Mouse (Mus musculus) lung, adult 2 months (tissue): ENCODE results near the gene Hipk2. TPM values are rescaled to one million over a fixed set of nuclear protein-coding genes. Genes with fewer than 3 reads are reported as not detected.

Experiments
- DNase-seq: peaks from one replicate; pipeline ENCODE4 v3.0.0; 2022
- H3K4me1 ChIP-seq: fragments of 200-500 bp; 2 replicates; pipeline ENCODE4 v1.6.1; 2011; ENCODE audit warnings: low read length; ENCODE audit not compliant: control insufficient read depth, insufficient read depth
- H3K4me3 ChIP-seq: fragments of 200-500 bp; replicated peaks from 2 replicates; pipeline ENCODE3; 2011; ENCODE audit warnings: low read depth, mild to moderate bottlenecking, control low read depth, low read length; ENCODE audit errors: extremely low read depth
- CTCF ChIP-seq: fragments of 200-500 bp; IDR thresholded peaks from 2 replicates; pipeline ENCODE4 v1.5.1; 2011; ENCODE audit warnings: mild to moderate bottlenecking, low read length, control low read depth; ENCODE audit not compliant: insufficient read depth
- POLR2A ChIP-seq: fragments of 200-500 bp; IDR thresholded peaks from 2 replicates; pipeline ENCODE4 v1.6.1; 2011; ENCODE audit warnings: low read depth, mild to moderate bottlenecking, control low read depth, low read length, borderline replicate concordance; ENCODE audit errors: extremely low read depth
- WGBS: fragments of 180-500 bp; shearing (Covaris S2); methylation state at CpG from one replicate; pipeline ENCODE4 v1.1.7; 2018; 5-methylcytosine and 5-hydroxymethylcytosine counted together
- polyA plus RNA-seq: library from polyadenylated mRNA; depleted of rRNA; stranded (reverse); fragments of >200 nt; gene quantifications from 2 replicates; pipeline ENCODE4 v1.2.3, GENCODE M21; 2012

The Hipk2 gene
- polyA plus RNA-seq, 1 experiment, result 54.8 TPM

- no peak overlapping the region for H3K4me3 ChIP-seq
- WGBS, result 56% methylated on average over 3 of the region's 3 CpGs
Observed at GRCm38 (mm10) chr6:38739266-38739665, 136.7 kb downstream of the Hipk2 start.

DNA sequence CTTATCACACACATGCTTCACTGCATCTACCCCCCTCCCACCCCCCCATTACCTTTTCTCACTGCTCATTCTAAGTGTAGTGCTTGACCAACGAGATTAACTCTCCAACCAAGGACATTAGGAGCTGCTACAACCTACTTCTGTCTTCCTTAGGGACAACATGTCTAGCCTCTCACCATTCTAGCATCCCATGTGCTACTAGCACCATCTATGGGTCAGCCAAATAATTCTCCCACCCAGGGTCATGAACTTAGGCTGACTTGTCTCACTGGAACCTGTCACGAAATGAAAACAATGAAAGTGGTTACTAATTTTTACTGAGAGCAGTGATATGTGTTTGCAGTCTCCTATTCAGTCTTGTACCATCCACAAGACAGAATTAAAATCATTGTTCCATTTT, 138.2 kb downstream of the Hipk2 start:
- DNase-seq, result no peak
- no peak overlapping the region for H3K4me3 ChIP-seq
- TF ChIP-seq CTCF, result no peak
- TF ChIP-seq POLR2A, result no peak
- 40% methylated on average over 2 of the region's 2 CpGs for WGBS
- H3K4me1 ChIP-seq, result peaks cover 2% of the 10 kb centered on the region; the same call in 1 of the 2 replicates

More at GRCm38 (mm10) chr6:38739266-38739665, 136.7 kb downstream of the Hipk2 start:
- H3K4me1 ChIP-seq, result peaks cover 2% of the 10 kb centered on the region; the same call in 1 of the 2 replicates
- TF ChIP-seq POLR2A (no peak), CTCF (no peak)
- DNase-seq, result no peak

DNA sequence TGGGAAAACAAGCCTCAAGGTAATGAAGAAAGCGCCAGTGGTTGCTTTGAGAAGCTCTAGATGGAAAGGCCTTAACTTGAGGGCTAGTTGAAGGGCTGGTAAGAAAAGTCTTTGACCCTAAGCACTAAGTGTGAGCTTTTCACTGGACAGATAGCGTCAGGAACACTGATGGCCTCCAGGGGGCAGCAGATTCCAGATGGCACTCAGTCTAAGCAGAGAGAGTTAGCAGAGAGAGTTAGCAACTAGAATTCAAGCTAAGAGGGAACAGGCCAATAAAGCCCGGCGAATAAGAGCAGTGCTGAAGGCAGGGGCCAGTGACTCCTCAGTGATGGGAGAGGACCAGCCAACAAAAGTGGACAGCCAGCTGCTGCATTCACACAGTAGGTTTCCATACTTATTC, 139.7 kb downstream of the Hipk2 start:
- TF ChIP-seq POLR2A (no peak), CTCF (peak; percentile 93)
- Histone ChIP-seq H3K4me3 (no peak overlapping the region), H3K4me1 (peaks cover 2% of the 10 kb centered on the region; the same call in 1 of the 2 replicates)
- peak; percentile 84 for DNase-seq
- 20% methylated on average over 4 of the region's 4 CpGs for WGBS

DNA sequence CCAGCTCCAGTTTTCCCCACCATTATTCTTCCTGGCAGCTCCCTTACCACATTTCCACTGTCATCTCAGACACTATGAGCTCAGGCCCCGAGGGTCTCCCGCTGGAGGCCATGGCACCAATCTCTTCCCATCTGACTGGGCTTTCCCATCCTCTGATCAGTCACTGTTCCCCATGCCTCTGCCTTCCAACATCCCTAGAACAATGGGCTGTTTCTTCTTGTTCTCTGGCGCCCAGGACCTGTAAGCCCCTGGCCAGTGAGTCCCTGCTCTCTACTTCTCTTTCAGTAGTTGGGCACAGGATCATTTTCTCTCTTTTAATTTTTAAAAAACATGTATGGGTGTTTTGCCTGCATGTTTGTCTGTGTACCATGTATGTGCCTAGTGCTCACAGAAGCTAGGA, 143.3 kb downstream of the Hipk2 start:
- TF ChIP-seq CTCF (no peak), POLR2A (no peak)
- peaks cover 2% of the 10 kb centered on the region; the same call in 1 of the 2 replicates for H3K4me1 ChIP-seq
- 72% methylated on average over 3 of the region's 3 CpGs for WGBS
- DNase-seq, result no peak
- no peak overlapping the region for H3K4me3 ChIP-seq

GRCm38 (mm10) chr6:38730169-38731146, 145.5 kb downstream of the Hipk2 start:
- H3K4me3 ChIP-seq, result no peak overlapping the region
- TF ChIP-seq POLR2A (no peak), CTCF (no peak)
- WGBS, result 86% methylated on average over 15 of the region's 15 CpGs
- H3K4me1 ChIP-seq, result no peaks in the 10 kb centered on the region
- DNase-seq, result no peak

DNA sequence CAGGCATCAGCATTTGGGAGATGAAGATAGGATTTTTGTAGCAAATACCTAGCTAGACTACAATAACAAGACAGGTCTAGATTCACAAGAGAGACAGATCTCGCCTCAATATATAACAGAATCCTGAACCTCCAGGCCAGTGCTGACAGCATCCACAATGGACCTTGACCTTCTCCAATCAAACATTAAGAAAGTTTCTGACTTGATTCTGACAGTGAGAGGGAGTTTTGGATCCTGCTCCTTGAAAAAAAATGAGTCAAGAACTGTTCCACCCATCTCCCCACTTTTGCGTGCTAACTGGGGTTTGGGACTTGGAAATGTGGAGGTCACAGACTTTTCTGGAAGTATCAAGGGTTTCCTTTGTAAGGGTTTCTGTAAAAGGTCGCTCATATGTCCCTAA, 150.4 kb downstream of the Hipk2 start:
- TF ChIP-seq CTCF, result no peak
- no peak for TF ChIP-seq POLR2A
- no peak for DNase-seq
- Histone ChIP-seq H3K4me1 (no peaks in the 10 kb centered on the region), H3K4me3 (no peak overlapping the region)
- 97% methylated on average over 3 of the region's 3 CpGs for WGBS

GRCm38 (mm10) chr6:38721361-38721760, 154.6 kb downstream of the Hipk2 start:
- Histone ChIP-seq H3K4me3 (no peak overlapping the region), H3K4me1 (no peaks in the 10 kb centered on the region)
- WGBS, result 82% methylated on average over 1 of the region's 1 CpGs
- TF ChIP-seq POLR2A (no peak), CTCF (no peak)
- DNase-seq, result no peak

DNA sequence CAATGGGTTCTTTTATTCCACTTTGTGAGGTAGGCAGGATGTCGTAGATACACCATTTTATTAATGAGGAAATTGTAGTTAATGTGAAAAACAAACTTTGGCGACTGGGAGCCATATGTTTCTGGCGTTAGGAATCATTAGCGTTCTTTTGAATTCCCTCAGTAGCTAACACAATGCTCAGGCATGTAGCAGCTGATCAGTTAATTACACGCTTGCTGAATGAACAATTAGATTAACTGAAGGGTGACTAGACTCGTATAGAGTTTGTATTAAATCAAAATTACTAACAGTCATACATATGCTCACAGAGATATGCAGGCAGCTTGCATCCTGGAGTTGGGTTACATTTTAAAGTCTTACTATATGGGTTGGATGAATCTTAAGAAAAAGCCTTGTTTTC, 156.7 kb downstream of the Hipk2 start:
- DNase-seq, result no peak
- Histone ChIP-seq H3K4me3 (no peak overlapping the region), H3K4me1 (no peaks in the 10 kb centered on the region)
- TF ChIP-seq POLR2A (no peak), CTCF (no peak)
- WGBS, result 85% methylated on average over 6 of the region's 6 CpGs

GRCm38 (mm10) chr6:38718625-38719024, 157.3 kb downstream of the Hipk2 start:
- TF ChIP-seq POLR2A (no peak), CTCF (no peak)
- H3K4me1 ChIP-seq, result no peaks in the 10 kb centered on the region
- no peak for DNase-seq
- WGBS, result 92% methylated on average over 7 of the region's 7 CpGs
- no peak overlapping the region for H3K4me3 ChIP-seq

GRCm38 (mm10) chr6:38715881-38716280, 160.1 kb downstream of the Hipk2 start:
- TF ChIP-seq POLR2A (no peak), CTCF (no peak)
- Histone ChIP-seq H3K4me1 (no peaks in the 10 kb centered on the region), H3K4me3 (no peak overlapping the region)
- no peak for DNase-seq
- 88% methylated on average over 16 of the region's 16 CpGs for WGBS
